Mouse (Mus musculus) lung, adult 18-20 months (tissue): ENCODE data around the gene Ifrd1.
A peak's percentile ranks its signal among the peaks of the same experiment; 100 is the strongest.
"Not testable (repeated sequence)": the region's sequence is repeated elsewhere in the genome, so short reads cannot be mapped to it uniquely, and the experiment has no call there.

Experiments
- DNase-seq, 2 experiments: peaks; one replicate each; pipeline ENCODE4 v3.0.0; 2022; ENCODE audit warnings: mixed read lengths in 2 of 2

Ifrd1 gene

GRCm38 (mm10) chr12:40198019-40198418 is 50.3 kb downstream of the Ifrd1 start:
- no peak for DNase-seq

- DNase-seq = no peak
Measured at GRCm38 (mm10) chr12:40197511-40197910, 50.8 kb downstream of the Ifrd1 start.

- no peak for DNase-seq
Measured at GRCm38 (mm10) chr12:40185474-40185873, 62.8 kb downstream of the Ifrd1 start.

DNA sequence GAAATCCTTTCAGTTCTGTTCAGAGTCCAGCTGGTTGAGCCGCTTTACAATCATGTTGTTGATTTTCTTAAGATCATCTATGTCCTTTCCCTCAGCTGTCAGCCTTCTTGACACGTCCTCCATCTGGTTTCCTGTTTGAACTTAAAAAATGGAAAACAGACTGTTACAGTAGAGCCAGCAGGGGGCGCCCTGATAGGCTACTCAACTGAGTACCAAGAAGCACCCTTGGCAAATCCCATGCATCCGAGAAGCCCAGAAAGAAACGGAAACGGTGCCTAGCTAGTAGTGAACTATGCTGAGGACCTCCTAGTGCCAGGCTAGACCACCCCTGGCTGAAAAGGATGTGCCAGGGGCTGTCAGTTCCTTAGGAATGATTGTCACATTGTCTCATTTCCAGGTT is 71.2 kb downstream of the Ifrd1 start:
- DNase-seq = peak; percentile 25 to 48

GRCm38 (mm10) chr12:40176158-40176557 is 72.1 kb downstream of the Ifrd1 start:
- no peak for DNase-seq

GRCm38 (mm10) chr12:40175171-40175570 is 73.1 kb downstream of the Ifrd1 start:
- DNase-seq = not testable (repeated sequence)

- no peak for DNase-seq
Measured at GRCm38 (mm10) chr12:40171637-40172036, 76.7 kb downstream of the Ifrd1 start.

- DNase-seq = no peak
Measured at GRCm38 (mm10) chr12:40169675-40170074, 78.6 kb downstream of the Ifrd1 start.

DNA sequence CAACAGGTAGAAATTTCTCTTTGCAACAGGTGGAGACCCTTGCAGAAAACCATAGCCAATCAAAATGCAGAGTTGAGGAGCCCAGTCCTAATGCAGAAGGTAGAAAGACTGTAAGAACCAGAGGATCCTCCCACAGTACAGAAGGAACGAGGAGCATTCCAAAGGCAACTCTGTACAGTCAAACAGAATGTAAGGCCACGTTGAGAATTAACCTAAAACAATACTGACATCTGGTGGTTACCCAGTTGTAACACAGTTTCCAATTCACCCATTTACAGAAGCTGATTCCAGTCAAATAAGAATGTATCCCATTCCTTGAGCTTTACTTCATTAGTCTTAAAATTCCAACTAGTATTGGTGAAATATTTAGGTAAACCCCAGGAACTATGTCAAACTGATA is 83.7 kb downstream of the Ifrd1 start:
- peak in 1 of 2 experiments; percentile 5 for DNase-seq

DNA sequence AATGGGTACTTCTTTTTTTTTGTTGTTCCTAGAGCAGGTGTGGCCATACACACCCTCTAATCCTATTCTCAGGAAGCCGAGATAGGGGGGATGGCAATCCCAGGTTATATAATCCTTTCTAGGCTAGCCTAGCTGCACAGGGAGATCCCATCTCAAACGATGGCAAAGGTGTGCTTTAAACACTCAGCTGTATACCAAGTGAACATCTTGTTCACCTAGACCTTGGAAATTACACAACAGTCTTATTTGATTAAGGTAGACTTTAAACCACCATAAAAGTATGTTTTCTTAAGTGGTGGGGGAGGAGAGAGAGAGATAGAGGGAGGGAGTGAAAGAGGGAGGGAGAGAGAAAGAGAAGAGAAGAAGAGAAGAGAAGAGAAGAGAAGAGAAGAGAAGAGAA is 87.5 kb downstream of the Ifrd1 start:
- no peak for DNase-seq

DNA sequence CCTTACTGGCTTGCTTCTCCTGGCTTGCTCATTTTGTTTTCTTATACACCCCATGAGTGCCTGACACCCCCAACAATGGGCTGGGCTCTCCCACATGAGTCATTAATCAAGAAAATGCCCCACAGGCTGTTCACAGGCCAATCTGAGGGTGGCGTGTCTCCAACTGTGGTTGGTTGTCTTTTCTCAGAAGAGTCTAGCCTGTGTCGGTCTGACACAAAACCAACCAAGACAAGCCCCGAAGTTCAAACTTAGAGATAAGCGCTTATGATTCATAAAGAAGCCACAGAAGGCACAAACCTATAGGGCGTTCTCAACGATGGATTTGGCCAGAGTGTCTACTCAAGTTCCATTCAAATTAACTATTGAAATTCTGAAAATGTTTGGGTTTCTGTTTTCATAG is 94.1 kb downstream of the Ifrd1 start:
- no peak for DNase-seq

DNA sequence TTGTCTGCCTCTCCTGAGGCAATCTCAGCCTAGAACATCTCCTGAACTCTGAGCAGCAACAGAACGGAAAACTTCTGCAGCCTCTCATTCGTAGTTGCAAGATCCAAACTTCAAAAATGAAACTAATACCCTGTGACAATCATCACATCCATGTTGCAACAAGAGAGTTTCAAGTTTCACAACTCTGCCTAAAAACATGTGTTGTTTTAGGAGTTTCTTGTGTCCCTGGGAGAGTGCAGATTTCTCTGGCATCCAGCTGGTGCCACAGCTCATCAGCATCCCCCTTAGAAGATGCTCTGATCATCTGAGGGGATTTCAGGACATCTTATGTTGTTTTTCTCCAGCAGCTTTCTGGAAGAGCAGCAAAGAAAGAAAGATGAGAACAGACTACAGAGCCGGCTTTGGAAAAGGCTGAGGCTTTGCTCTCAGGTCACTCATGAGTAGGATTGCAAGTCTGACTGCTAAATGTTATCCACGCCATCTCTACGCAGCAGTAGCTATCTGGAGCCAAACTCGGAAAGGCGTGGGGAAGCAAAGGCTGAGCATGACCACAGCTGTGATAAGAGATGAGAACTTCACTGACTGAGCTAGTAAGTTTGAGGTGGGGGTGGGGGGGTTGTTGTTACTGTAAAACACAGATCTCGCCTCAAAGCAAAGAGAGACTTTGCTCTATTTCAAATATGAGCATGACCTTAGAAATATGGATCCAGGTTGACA is 95.8 kb downstream of the Ifrd1 start:
- DNase-seq = no peak
